Mouse (Mus musculus) left cerebral cortex, adult 9 months (tissue): Measurements from ENCODE around the gene Rab4b.

Source experiments
- DNase-seq, 2 experiments: peaks; one replicate each; pipeline ENCODE4 v3.0.0; 2022; ENCODE audit warnings: low spot score in 2 of 2

Gene Rab4b

DNA sequence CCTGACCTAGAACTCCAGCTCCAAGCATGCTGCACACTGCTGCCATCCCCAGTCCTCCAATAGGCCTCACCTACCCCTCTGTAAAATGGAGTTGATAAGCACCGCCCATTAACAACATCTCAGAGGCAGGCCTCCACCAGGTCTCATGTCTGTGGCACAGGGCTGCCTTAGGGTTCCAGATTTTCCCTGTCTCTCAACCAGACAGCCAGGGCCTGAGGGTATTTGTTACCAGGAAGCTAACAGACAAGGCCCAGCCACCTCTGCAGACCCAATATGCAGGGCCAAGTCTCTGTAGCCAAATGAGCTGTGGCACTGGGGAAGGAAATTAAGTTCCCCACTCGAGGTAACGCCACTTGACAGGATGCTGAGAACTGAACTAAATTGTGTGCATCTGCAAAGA, 17.8 kb downstream of the Rab4b start:
- DNase-seq, result no peak

DNA sequence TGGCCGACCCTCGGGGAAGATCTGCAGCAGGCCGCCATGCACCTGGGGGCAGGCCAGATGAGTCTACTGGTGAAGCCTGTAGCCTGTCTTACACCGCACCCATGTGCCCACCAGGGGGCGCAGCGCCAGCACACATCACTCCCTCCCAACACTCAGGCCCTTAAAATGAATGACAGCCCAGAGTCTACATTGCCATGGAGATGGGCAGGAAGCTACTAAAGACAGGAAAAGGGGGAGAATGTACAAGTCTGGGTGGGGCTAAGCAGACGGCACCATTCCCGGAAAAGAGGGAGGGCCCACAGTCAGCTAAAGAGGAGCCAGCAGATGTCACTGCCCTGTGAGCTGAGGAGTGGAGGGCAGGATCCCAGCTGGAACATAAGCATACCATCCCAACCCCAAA, 18.8 kb downstream of the Rab4b start:
- peak; percentile 80 to 88 for DNase-seq

DNA sequence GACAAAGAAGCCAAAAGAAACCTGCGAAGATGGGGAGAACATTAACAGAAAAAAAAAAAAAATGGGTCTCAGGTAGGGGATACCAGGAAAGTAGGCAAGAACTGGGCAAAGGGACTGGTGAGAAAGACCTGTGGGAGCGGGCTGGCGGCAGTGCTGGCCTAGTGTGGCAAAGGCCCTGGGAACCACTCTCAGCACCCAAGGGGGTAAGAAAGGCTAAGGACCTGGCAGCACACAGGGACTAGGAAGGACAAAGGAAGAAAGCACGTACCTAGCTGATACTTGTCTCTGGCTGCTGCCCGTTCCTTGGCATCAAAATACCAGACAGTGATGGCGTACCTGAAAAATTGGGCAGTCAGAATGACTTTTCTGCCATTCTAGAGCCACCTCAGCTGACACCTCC, 19.4 kb downstream of the Rab4b start:
- DNase-seq, result no peak

DNA sequence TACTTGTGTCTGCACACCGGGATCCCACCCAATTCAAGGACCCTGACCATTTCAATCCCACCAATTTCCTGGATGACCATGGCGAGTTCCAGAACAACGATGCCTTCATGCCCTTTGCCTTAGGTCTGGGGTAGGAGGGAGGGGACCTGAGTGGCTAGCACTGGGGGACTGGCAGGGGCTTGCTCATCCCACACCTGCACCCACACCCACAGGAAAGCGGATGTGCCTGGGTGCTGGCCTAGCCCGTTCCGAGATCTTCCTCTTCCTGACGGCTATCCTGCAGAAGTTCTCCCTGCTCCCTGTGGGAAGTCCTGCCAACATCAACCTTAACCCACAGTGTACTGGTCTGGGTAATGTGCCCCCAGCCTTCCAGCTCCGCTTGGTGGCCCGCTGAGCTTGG, 20.5 kb downstream of the Rab4b start:
- no peak for DNase-seq

DNA sequence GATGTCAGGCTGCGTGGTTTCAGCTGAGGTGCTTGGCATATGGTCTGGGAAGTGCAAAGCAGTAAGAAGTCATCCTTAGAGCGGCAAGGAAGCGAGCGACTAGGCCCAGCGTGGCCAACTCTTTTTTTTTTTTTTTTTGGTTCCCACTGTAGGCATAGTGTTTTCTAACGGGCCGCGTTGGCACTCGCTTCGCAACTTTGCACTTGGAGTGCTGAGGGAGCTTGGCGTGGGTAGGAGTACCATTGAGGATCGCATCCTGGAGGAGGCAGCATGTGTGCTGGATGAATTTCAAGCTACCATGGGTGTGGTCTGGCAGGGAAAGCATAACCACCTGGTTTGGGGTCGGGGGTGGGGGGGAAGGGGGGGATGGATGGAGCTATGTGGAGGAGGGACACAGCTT, 22.7 kb downstream of the Rab4b start:
- peak in 1 of 2 experiments; percentile 75 for DNase-seq

DNA sequence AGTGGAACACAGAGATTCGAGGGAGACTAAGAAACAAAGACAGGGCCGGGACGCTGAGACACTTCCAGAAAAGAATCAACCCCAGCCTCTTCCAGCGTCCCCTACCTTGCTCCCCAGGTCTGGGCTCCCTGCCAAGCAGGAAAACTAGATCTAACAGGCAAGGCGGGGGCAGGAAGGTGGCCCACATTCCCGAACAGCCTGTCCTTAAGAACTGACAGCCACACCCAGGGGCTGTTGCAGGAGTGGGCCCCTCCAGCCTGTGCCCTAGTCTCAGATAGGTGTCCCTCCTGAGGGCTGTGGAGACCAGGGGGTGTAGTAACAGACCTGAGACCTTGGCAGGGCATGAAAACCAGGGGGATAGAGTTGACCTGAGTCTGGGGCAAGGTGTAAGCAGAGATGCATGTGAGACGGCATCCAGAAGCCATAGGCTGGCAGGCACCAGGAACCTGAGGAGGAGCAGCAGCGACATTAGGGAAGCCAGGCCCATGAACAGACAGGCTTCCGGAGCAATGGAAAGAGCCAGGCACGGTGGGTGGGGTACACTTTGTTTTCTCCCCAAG, 25.4 kb downstream of the Rab4b start, which contains the start of gene Cyp2t4:
Cyp2t4 (plus strand) TSS at position 510 of the 560 bp plus-strand sequence.
- no peak for DNase-seq

DNA sequence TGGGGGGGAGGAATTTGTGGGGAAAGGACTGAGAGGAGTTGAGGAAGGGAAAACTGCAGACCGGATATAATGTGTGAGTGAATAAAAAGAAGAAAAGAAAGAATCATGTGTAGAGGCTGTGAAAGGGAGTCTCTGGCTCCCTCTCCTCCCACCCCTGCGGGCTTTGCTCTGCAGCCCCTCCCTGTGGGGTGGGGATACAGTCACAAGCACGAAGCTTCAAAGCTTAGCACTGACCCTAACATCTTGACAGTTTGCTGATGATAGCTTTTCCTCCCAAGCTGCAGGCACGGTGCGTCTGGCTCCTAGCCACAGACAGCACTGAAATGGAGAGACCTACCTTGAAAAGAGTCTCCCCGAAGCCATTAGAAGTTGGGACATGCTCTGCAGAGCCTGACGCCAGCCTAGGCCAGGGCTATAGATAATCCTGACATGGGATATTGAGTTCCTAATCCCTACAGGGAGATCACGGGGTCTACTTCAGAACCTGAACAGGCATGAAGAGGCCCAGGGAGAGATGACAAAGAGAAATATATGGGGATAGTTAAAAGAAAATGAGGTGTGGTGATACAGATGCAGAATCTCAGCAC, 42.2 kb downstream of the Rab4b start:
- DNase-seq, result no peak

DNA sequence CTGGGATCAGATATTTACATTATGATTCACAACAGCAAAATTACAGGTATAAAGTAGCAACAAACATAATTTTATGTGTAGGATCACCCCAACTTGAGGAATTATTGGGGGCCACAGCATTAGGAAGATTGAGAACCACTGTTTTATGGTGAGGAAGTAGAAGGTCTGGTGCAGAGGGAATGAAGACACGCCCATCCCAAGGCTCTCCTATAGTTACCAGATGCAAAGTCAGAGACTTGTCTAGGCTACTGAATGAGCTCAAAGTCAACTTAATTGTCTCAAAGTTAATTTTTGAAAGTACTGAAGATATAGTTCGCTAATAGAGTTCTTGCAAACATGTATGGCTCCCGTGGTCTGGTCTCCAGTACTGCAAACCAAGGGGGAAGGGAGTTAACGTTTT, 44.9 kb downstream of the Rab4b start:
- DNase-seq, result no peak

DNA sequence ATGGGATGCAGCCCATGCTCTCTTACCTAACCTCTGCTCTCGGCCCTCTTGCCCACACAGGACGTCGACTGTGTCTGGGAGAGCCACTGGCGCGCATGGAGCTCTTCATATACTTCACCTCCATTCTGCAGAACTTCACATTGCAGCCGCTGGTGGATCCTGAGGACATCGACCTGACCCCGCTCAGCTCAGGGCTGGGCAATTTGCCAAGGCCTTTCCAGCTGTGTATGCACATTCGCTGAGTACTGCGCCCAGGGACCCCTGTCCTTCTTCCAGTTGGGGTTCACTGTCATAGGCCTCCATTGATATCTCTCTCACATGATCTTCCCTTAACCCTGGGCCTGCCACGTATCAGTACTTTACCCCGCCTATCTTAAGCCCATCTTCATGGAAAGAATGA, 45.5 kb downstream of the Rab4b start:
- DNase-seq, result no peak

DNA sequence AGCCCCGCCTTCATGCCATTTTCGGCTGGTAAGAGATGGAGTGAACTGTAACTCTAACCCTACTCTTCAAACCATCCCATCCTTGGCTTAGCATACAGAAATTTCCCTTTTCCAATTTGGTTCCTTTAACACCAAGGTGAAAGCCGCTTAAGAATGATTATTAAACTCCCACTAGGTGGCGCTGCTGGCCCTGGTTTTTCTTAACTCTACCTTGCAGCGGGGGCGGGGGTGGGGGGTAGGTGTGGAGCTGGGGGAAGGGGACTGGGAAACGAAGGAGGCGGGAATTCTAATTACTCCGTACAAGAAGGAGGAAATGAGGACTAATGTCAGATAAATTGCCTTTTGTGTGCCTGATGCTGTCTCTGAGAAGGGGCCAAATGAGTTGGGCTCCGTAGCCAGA, 46.1 kb downstream of the Rab4b start:
- peak in 1 of 2 experiments; percentile 44 for DNase-seq

DNA sequence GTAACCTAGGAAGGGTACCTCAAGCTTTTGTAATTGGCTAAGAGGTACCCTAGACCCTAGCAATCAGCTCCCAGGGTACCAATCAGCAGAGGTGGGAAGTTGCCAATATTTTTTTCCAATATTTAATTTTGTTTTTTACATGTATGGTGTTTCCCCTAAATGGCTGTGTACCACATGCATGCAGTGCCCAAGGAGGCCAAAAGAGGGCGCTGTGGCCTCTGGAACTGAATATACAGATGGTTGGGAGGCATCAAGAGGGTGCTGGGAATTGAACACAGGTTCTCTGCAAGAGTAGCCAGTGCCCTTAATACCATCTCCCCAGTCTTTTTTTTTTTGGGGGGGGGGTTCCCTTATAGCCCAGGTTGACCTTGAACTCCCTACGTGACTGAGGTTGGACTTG, 47.3 kb downstream of the Rab4b start:
- no peak for DNase-seq

DNA sequence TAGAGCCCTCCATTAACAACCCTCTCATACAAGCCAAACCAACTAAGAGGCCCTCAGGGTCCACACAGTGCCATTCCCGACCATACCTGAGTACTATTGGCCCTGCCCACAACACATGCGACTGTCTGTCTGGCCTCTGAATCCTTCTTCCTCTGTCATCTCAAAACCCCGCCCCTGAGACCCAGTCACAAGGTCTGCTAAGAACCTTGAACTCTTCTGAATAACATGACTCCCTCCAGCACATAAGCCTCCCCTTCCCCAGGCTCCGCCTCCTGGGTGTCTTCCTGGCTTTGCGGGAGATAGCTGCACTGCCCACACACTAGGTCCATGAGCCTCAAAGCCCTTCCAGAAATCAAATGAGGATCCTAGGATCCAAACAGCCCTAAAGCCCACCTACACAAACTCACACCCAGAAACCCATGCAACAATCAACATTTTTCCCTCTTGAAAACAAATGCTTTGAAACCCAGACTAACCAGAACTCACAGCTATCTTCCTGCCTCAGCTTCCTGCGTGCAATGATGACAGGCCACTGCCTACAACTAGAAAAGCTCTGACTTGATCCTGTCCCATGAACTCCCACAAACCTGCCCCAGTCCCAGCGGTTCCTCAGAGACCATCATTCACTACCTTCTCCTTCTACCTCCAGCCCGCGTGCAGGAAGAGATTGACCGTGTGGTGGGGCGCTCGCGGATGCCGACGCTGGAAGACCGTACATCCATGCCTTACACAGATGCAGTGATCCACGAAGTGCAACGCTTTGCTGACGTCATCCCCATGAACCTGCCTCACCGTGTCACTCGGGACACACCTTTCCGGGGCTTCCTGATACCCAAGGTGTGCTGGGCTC, 48.0 kb downstream of the Rab4b start:
- no peak for DNase-seq

DNA sequence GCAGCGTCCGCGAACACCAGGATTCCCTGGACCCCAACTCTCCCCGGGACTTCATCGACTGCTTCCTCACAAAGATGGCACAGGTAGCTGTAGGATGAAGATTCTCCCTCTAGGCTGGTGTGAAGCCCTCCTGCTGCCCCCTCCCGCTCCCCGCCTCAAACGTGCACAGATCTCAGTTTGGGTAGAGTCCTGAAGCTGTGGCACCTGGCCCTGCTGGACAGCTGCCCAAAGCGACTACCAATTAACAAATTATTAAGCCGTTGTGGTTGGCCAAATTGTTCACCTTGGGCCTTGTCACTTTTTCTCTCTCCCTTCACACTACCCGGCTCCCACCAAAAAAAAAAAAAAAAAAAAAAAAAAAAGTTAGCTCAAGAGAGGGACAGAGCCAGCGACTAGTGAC, 48.9 kb downstream of the Rab4b start:
- no peak for DNase-seq

DNA sequence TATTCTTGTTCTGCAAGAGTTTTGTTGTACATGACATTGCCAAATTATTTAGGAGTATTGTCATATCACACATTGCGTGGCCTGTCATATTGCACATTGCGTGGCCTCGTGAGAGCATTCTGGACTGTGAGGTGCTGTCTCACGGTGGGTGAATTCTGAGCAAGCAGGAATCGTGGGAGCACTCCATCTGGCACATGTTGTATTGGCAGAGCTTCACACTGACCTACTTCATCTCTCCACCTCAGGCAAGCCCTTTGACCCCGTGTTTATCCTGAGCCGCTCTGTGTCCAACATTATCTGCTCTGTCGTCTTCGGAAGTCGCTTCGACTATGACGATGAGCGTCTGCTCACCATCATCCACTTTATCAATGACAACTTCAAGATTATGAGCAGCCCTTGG, 49.8 kb downstream of the Rab4b start:
- no peak for DNase-seq

DNA sequence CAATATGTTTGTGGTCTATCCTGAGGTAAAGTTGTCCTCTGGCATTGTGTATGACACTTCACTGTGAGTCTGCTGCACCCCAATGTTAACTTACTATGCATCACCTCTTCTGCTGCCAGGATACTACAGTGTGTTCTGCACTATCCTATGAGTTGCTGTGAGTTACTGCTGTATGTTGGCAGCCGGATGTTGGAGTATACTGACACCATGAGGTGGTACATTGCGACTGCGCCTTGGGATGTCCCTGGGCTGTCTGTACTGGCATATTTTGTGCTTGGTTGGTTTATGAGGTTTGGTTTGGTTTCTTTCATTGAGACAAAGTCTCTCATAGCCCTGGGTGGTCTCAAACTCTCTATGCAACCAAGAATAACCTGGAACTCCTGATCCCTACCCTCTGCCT, 50.5 kb downstream of the Rab4b start:
- DNase-seq, result peak in 1 of 2 experiments; percentile 57

DNA sequence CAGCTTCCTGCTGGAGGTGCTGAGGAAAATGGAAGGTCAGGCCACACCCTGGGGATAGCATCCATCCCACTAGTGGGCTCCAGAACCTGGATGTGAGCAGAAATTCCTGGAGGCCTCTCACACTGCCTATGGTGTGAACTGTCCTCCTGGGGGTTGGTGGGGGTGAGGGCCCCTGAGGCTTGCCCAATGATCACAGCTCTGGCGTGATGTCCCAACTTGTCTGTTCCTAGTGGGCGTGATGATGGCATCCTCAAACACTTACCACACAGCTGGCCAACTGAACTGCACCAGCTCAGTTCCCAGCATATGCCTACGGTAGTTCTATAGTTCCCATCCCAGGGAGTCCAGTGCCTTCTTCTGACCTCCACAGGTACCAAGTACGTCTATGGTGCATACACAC, 53.7 kb downstream of the Rab4b start:
- no peak for DNase-seq

DNA sequence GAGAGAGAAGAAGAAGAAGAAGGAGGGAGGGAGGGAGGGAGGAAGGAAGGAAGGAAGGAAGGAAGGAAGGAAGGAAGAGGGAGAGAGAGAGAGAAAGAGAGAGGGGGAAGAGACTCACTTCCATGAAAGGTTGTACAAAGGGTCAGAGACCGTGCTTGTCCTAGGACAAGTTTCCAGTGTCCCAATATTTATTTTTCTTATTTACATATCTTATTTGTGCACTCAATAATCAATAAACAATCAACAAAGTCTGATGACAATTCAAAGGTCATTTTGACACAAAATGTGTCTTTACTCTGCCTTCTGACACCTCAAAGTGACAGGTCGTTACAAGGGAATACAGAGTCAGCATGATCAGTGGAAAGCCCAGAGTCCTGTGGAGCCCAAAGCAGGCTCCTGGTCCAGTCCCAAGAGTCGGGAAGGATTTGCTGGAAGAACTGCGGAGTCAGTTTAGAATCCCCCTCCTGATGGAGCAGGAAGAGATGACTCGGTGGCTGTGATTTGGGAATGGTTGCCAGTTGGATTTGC, 54.3 kb downstream of the Rab4b start:
- DNase-seq, result no peak

DNA sequence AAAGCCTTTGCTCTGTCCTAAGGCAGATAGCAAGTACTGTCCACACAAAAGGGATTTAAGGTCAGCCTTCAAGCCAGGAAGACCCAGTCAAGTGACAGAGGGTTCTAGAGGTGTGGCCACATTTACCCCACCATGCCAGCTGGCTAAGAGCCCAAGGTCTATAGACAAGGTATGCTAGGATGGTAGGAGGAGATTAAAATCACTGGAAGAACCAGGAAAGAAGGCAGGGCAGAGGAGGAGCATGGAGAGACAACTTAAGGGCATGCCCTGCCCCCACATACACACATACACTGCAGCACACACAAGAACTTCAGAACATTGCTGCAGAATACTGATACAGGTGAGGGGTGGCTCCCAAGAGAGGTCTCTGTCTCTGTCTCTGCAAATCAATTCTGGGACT, 59.0 kb downstream of the Rab4b start, which contains the start of gene Cyp2f2:
Cyp2f2 (plus strand) TSS at position 234 of the 400 bp plus-strand sequence.
- no peak for DNase-seq
